Mouse (Mus musculus): ENCODE data around the gene Mapk10. TPM values are rescaled to one million over a fixed set of nuclear protein-coding genes. Genes with fewer than 3 reads are reported as not detected.
A peak's percentile ranks its signal among the peaks of the same experiment; 100 is the strongest.
"Not testable (repeated sequence)": the region's sequence is repeated elsewhere in the genome, so short reads cannot be mapped to it uniquely, and the experiment has no call there.

The Mapk10 gene
- total RNA-seq, 2 experiments from 2014 or later: 302 to 323 TPM

DNA sequence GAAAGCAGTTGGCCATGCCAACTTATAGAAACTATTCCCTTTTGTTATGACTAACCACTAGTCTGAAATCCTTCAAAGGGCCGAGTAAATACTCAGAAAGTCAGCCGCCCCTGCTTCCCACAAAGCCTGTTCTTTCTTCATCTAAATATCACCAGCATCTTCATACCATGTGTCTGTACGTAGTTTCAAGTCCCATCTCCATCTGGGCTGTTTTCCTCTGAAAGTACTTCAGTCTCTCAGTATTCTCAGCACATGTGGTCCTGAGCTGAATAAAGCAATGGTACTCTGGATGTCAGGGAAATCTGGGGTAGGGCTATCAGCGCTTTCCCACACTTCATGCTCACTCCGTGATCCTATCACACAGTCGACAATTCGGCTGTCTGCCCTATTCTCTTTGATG is 212.6 kb downstream of the Mapk10 start:
- DNase-seq (ENCODE audit: extremely low spot score in 1 of 2, low spot score in 2 of 2): no peak
- intact Hi-C loops (cut with DNase I): no loop called here

DNA sequence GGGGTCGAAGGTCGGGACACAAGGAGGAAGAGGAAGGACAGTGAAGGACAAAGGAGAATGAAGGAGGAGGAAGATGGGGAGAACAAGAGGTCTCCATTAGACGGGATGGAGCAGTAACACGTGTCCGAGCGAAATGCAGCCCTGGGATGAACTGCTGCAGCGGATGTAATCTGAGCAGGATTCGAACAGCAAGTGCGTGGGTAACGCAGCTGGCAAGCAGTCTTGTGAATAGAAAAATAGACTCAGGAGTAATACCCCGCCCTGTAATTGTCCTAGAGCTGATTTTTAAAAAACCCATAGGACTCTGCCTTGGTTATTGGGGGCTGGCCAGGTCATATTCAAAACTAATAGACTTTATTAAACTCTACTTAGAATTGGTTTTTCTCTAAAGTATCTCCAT is 213.2 kb downstream of the Mapk10 start:
- DNase-seq (ENCODE audit: extremely low spot score in 1 of 2, low spot score in 2 of 2): no peak
- intact Hi-C loops (cut with DNase I): no loop called here

DNA sequence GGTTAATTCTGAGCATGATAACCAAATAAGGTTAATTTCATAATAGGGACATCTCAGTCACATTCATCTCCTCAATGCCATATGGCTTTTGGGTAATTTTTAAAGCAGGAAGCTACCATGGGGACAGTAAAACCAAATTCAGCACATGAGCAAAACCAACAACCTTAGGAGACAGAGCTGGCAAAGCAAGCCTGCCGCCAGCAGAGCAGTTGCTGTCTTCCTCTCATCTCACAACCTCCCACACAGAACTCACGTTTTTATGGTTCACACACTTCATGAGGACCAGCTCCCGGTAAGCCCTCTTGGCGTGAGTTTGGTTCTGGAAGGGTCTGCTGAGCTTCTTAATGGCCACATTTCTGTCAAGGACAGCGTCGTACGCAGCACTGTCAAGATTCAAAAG is 214.8 kb downstream of the Mapk10 start:
- DNase-seq (ENCODE audit: extremely low spot score in 1 of 2, low spot score in 2 of 2): no peak
- intact Hi-C loops (cut with DNase I): no loop called here

DNA sequence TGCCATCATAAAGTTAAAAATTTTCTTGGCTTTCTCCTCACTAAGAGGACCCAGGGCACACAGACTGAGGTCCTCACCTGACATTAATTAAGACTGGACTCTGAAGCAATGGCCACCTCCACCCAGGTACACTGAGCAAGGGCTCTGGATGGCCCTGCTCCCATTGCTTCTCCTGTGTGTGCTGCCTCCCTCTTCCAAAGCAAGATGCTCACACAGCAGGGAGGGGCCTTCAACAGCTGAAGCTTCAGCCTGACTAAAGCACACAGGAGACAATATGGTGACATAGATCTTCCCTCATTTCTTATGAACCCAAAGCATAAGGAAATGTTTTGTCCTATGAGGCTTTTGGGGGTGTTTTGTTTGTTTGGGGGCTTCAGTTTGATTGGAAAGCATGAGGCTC is 215.2 kb downstream of the Mapk10 start:
- DNase-seq (ENCODE audit: extremely low spot score in 1 of 2, low spot score in 2 of 2): no peak
- intact Hi-C loops (cut with DNase I): no loop called here

DNA sequence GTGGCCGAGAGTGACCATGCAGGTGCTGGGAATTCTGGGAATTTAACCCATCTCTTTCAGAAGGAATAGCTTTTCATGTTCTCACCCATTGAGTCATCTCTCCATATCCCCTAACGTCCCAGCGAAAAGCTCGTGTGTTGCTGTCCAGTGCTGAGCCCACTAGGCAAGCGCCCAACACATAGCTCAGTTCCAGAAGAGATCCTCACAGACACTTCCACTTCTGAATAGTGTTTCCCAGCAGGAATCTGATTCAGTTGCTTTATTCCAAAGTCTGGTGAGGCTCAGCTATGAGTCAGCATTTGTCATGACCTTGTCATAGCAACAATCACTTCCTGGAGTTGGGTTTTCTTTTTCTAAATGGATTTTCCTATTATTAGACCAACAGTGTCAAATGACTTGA is 217.2 kb downstream of the Mapk10 start:
- DNase-seq (ENCODE audit: extremely low spot score in 1 of 2, low spot score in 2 of 2): no peak
- intact Hi-C loops (cut with DNase I): no loop called here

DNA sequence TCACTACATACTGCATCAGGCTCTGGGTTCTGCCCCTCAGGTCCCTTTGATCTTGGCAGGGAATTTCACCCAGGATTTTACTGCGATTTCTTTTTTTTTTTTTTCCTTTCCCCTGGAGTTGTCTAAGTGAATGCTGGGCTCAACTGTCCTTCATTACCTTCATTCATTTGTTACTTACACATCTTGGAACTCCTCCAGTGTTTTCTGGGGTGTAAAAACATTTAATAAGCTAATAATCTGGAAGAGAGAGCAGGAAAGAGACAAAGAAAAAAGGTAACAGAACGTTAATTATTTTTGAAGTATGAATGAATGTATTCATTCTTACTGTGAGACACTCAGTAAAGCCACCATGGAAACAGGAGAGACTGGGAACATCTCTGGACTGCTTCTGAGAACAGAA is 219.4 kb downstream of the Mapk10 start:
- no peak for DNase-seq (ENCODE audit: extremely low spot score in 1 of 2, low spot score in 2 of 2)
- intact Hi-C loops (cut with DNase I): no loop called here

DNA sequence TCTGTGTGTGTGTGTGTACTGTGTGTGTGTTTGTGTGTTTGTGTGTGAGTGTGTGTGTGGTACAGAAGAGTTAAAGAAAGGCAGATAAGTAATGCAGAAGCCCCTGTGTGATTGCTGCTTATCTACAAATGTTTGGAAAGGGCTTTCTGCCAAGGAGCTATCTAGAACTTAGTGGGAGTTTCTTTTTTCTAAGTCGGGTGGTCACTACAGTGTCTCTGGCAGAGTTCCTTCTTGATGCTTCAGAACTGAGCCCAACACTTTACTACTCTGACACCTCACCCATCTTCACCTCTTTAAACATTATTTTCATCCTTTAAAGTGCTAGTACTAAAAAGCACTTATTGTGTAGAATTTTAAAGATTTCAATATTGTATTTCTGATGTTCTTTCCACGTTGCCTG is 232.8 kb downstream of the Mapk10 start:
- intact Hi-C loops (cut with DNase I): no loop called here
- DNase-seq (ENCODE audit: extremely low spot score in 1 of 2, low spot score in 2 of 2): no peak

DNA sequence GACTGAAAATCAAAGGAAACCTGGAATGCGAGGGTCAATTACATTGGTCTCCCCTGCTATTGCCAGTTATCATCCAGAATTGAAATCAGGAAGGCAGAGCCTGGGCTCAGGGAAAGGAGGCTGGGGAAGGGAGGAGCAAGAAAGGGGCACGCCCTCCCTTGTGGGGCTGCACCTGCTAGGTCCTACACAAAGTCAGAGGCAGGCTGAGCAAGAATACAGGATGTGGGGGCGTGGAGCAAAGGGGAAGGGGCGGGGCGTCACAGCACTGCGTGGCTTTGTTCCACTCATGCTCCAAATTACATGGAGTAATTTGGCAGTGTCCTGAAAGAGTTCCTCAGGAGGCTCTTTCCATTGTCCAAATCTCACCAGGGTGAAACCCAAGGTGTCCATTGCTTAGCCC is 234.0 kb downstream of the Mapk10 start:
- DNase-seq (ENCODE audit: extremely low spot score in 1 of 2, low spot score in 2 of 2): peak in 1 of 2 experiments; percentile 47

DNA sequence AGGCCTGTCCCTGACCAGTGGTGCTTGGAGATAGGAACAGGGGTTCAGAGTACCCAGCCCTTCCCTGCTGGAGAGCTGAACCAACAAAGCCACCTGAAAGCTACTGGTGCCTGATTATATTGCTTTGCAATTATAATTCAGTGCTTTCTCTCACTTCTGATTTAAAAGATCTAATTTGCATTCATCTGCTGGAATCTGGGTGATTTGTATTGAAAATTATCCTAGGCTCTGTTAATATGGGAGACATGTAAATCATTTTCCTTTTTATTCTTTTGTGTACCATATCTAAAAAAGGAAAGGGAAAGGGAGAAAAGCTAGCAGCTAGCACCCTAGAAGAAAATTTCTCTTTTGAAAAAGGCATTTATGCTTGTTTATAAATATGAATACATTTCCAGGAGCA is 234.6 kb downstream of the Mapk10 start:
- intact Hi-C loops (cut with DNase I): no loop called here
- no peak for DNase-seq (ENCODE audit: extremely low spot score in 1 of 2, low spot score in 2 of 2)

More for the DNA sequence above, 234.0 kb downstream of the Mapk10 start:
- intact Hi-C loops (cut with DNase I): no loop called here

DNA sequence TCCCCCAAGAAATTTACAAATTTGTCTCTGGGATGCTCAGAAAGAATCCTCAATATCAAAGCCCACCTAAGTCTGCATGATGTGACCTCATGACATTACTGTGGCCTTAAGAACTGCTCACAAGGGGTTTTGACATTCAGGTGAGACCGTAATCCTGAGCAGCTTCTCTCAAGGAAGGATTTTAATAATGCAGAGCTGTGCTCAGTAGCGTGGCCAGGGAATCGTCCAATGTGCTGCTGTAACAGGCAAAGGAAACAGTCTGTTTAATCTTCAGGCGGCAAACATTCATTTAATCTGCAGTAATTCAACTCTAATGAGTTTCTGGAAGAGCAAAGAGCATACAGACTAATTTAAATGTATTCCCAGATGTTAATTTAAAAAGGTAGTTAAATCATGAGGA is 236.7 kb downstream of the Mapk10 start:
- DNase-seq (ENCODE audit: extremely low spot score in 1 of 2, low spot score in 2 of 2): no peak
- intact Hi-C loops (cut with DNase I): no loop called here

DNA sequence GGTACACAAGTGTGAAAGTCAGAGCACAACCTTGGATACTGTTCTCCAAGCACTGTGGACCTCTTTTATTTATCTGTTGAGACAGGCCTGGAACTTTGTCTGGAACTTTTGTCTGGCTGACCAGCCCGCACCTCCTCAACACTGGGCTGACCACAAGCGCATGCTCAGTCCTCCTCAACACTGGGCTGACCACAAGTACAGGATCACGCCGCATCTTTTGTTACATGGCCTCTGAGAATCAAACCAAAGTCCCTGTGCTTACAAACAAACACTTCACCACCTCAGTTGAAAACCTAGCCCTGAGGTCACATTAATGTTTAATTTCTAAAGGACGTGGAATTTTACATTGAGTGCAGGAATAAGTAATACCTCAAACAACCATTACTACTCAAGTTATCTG is 246.7 kb downstream of the Mapk10 start:
- no peak for DNase-seq (ENCODE audit: extremely low spot score in 1 of 2, low spot score in 2 of 2)
- intact Hi-C loops (cut with DNase I): no loop called here

DNA sequence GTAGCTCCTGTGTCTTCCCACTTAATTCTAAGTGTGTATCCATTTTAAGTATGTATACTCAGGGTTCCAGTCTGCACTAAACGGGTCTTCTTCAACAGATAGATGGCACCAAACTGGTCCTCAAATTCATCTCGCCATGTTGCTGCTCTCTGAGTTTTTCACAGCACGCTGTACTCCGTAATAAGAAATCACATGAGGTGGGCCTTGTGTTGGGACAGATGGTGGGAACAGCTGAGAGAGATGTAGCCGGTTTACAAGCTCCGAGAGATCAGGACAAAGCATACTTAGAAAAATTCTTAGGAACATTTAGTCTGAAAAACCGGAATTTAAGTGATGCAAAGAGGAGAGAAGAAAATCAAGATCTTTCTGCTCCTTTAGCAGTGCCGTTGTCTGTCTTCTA is 257.7 kb downstream of the Mapk10 start:
- intact Hi-C loops (cut with DNase I): no loop called here
- DNase-seq (ENCODE audit: extremely low spot score in 1 of 2, low spot score in 2 of 2): peak in 1 of 2 experiments; percentile 56

DNA sequence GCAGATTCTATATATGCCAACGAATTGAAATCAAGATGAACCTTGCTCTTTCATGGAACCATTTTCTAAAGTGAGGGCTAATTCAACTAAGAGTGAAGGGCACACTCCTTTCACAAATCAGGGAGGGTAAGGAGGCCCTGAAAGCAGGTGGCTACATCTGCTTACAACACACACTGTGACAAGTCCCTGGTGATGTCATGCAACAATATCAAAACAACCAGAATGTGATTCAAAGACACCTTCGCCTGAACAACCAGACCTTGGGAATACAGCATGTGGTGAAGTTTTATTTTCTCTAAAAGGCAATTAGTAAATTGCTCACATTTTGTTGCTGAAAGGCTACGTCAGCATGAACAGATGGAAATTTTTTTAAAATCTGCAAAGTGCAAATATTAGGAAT is 258.2 kb downstream of the Mapk10 start:
- DNase-seq (ENCODE audit: extremely low spot score in 1 of 2, low spot score in 2 of 2): no peak
- intact Hi-C loops (cut with DNase I): no loop called here

DNA sequence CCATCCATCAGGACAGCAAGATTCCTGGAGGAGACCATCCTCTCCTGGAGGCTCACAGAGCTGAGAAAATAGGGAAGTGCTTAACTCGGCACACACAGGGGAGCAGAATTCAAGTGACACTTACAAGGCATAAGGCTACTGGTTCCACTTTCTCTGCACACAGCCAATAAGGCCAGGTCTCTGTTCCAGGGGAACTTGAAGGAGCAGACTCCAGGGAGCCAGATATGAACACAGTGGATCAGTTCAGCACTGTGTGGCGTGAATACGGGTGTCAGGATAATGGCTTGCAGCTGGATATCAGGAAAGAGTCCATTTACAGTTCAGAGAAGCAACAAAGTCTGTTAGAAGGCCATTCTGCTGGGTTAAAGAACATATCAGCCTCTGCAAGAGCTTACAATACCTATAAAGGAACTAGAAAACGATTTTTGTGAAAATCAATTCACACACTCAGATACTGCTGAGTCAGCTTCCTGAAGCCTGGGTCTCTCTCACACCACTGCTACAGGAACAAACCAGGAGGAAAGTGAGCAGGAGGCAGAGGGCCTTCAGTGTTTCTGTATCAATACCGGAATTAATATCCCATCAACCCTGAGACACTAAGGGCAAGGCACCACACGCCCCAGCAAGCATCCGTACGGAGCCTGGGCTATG is 263.9 kb downstream of the Mapk10 start:
- DNase-seq (ENCODE audit: extremely low spot score in 1 of 2, low spot score in 2 of 2): no peak
- intact Hi-C loops (cut with DNase I): no loop called here

DNA sequence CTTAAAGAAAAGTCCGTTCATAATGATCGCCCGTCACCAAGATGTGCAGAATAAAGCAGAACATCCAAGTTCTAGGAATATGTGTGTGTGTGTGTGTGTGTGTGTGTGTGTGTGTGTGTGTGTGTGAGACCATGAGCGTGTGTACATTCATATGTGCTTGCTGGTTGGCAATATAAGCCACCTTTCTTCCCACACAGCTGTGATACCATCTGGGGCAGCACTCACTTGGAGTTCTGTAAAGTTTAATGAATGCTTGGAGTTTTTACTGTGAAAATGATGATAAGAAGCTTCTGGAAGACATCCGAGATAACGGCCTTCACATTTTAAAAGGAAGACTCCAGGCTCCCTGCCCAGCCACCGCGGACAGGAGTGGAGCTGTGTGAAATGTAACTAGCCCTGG is 264.5 kb downstream of the Mapk10 start:
- DNase-seq (ENCODE audit: extremely low spot score in 1 of 2, low spot score in 2 of 2): peak in 1 of 2 experiments; percentile 48
- intact Hi-C loops (cut with DNase I): no loop called here

DNA sequence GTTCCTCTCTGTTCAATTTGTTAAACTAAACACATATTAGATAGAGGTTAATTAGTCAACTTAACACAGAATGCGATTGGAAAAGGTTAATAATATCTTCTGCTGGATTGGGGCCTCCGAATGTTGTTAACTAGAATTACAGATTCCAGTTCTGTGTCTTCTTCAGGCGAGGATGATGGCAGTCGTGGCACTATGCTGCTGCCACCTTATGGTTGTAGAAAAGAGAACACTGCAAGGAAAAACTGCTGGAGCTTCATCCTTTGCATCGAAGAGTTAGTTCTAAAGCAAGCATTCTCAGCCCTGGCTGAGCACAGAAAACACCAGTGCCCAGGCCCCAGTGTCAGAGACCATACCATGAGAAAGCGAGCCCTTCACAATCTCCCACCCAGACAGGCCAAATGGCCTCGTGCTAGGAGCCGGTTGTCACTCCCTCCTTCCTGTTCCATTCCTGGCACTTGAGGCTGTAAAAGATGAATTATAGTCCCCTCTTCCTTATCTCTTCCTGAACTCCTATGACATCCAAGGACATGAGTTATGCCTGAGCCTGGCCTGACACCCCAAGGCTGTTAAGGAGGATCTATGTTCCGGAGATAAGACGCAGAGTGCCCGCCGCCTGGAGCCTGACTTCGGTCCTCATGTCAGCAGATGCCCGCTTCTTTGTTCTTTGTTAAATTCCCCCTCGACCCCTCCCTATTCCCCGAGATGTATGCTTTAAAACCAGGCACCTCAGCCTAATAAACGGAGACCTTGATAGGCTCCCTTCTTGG is 267.1 kb downstream of the Mapk10 start:
- not testable (repeated sequence) for DNase-seq (ENCODE audit: extremely low spot score in 1 of 2, low spot score in 2 of 2)
- intact Hi-C loops (cut with DNase I): loop anchor here (5.0 kb wide), 1 partner anchor 242 kb away; no protein-coding TSS in a partner anchor

DNA sequence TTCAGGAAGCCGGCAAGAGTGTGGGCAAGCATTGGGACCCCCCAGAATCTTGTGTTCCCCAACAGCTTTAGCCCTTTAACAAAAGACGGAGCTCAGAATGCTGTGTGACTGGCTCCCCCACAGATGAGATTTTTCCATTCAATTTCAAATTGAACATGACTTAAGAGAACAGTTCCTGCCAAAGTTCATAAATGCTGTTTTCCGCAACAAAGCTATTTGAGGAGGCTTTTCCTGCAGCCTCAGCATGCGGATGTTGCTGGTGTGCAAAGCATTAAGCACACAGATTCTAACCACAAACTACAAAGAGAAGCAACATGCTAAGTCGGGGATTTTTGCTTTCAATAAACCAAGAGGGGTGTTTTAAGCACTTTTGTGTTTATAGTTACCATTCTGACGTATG is 281.0 kb downstream of the Mapk10 start:
- intact Hi-C loops (cut with DNase I): no loop called here
- DNase-seq (ENCODE audit: extremely low spot score in 1 of 2, low spot score in 2 of 2): no peak

DNA sequence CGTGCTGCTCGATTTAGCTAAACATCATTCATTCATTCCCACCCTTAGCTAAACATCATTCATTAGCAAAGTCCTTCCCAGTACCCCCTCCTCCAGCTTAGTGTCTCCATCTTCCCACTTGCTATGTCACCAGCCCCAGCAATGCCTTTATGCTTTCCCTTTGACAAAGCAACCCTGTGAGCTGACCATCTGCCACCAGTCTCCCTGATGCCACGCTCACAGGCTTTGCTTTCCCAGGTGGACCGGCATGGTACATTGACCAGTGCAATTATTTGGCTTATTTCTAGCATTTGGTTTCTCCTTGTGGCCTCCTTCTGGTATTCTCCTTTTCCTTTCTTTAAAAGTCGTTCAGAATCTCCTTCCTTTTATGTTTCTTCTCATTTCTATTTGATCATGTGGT is 284.3 kb downstream of the Mapk10 start:
- intact Hi-C loops (cut with DNase I): no loop called here
- DNase-seq (ENCODE audit: extremely low spot score in 1 of 2, low spot score in 2 of 2): no peak

DNA sequence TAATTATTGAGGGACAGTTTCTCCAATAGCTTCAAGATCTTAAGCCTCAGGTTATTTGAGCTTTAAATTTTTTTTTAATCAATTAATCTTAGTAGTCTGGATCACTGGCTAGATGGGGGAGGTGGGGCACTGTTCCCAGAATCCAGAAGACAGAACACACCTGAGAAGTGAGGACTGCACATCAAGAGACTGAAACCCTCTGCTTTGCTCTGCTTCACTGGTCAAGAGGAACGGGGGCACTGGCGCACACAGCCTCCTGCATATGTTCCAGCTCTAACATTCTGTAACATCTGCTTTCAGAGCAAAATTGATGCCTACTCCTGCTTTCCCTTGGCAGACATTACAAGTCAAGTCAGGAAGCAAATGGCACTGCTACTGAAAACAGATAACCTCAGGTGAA is 290.9 kb downstream of the Mapk10 start:
- no peak for DNase-seq (ENCODE audit: extremely low spot score in 1 of 2, low spot score in 2 of 2)
- intact Hi-C loops (cut with DNase I): no loop called here

DNA sequence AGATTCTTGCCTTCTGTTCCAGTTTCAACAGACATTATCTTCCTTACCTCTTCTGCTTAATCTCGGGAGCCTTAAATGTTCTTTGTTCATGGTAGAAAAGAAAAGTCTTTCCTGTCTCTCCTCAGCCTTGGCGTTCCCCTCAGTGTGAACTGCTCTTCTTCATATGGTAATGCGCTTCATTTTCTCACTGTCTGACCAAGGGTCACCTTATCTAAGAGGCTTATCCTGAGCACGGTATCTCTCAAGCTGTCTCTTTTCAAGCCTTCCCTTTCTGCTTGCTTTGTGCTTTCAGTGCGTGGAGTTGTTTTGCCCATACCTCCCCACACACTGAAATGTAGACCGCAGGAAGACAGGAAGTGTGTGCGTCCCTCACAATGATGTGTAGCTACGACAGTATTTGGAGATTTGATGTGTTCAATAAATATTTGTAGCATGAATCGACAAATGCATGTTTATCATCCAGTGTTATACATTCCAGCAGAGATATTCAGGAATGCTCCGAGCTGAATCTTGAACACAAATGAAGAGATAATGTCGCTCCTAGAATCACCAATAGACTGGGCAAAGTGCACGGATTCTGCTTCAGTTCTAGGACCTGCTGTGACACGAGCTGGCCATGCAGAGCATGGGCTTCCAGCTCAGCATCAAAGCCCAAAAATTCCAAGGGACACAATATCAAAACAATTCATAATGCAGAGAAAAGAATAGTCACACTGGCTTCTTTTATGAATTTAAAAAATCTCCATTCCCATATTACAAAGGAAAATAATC is 305.5 kb downstream of the Mapk10 start:
- DNase-seq (ENCODE audit: extremely low spot score in 1 of 2, low spot score in 2 of 2): no peak
- intact Hi-C loops (cut with DNase I): no loop called here

Data from left cerebral cortex, postnatal 10 days (tissue).